Mouse (Mus musculus) intestine, embryonic 15.5 days (tissue): ENCODE results near the gene Zbtb46. TPM values are rescaled to one million over a fixed set of nuclear protein-coding genes. Genes with fewer than 3 reads are reported as not detected.

Source experiments
- ATAC-seq: fragments of 200-750 bp; cut with Nextera tagmentation; 2 replicates; pipeline ENCODE4 v1.8.0; 2017; ENCODE audit warnings: moderate TSS enrichment, moderate library complexity
- H3K27ac ChIP-seq: fragments of 300-500 bp; sonication (generic); 2 replicates; pipeline ENCODE4 v1.5.1; 2015; ENCODE audit warnings: mild to moderate bottlenecking, inconsistent platforms
- H3K27me3 ChIP-seq: fragments of 300-500 bp; sonication (generic); replicated peaks from 2 replicates; pipeline ENCODE4 v1.6.1; 2015; ENCODE audit warnings: inconsistent platforms
- H3K36me3 ChIP-seq: fragments of 300-500 bp; sonication (generic); 2 replicates; pipeline ENCODE4 v1.6.1; 2015; ENCODE audit warnings: inconsistent platforms
- H3K4me1 ChIP-seq: fragments of 300-500 bp; sonication (generic); replicated peaks from 2 replicates; pipeline ENCODE4 v1.6.1; 2015; ENCODE audit warnings: inconsistent platforms
- H3K4me2 ChIP-seq: fragments of 300-500 bp; sonication (generic); replicated peaks from 2 replicates; pipeline ENCODE4 v1.6.1; 2015; ENCODE audit warnings: mild to moderate bottlenecking, inconsistent platforms
- H3K4me3 ChIP-seq: fragments of 300-500 bp; sonication (generic); replicated peaks from 2 replicates; pipeline ENCODE4 v1.5.1; 2015; ENCODE audit warnings: inconsistent platforms
- H3K9ac ChIP-seq: fragments of 300-500 bp; sonication (generic); 2 replicates; pipeline ENCODE4 v1.6.1; 2015; ENCODE audit warnings: inconsistent platforms
- H3K9me3 ChIP-seq: fragments of 300-500 bp; sonication (generic); 2 replicates; pipeline ENCODE4 v1.6.1; 2016; ENCODE audit warnings: inconsistent platforms
- WGBS: fragments of 180-500 bp; shearing (Covaris S2); methylation state at CpG from one replicate; pipeline ENCODE4 v1.1.7; 2015; 5-methylcytosine and 5-hydroxymethylcytosine counted together
- polyA plus RNA-seq: library from polyadenylated mRNA; unstranded; fragments of >200 nt; fragmentation: Nextera tagmentation; extraction: Ambion mirVana; gene quantifications from 2 replicates; pipeline ENCODE4 v1.2.1, GENCODE M21; 2015

Zbtb46 gene
- polyA plus RNA-seq, 1 experiment from 2014 or later, result 7.4 TPM

DNA sequence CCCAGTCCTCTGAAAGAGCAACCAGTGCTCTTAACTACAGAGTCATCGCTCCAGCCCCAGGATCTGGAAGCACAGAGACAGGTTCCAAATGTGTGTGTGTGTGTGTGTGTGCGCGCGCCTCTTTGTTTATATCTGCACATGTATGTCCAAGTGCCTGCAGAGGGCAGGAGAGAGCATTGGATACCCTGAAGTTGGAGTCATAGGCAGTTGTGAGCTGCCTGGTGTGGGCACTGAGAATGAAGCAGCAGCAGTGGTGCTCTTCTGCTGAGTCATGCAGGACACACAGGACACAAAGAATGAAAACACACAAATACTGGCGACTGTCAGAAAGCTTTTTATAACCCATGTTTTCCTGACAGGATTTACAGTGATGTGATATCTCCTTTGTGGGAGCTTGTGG, 89.2 kb downstream of the Zbtb46 start:
- Histone ChIP-seq H3K27ac (no peak overlapping the region), H3K4me3 (no peak overlapping the region), H3K36me3 (peaks cover 5% of the 10 kb centered on the region; the same call in 1 of the 2 replicates), H3K9ac (no peak overlapping the region), H3K27me3 (no peaks in the 10 kb centered on the region), H3K4me2 (no peak overlapping the region), H3K9me3 (no peaks in the 10 kb centered on the region), H3K4me1 (peaks cover 7% of the 10 kb centered on the region)
- no peak for ATAC-seq
- 96% methylated on average over 5 of the region's 5 CpGs for WGBS

DNA sequence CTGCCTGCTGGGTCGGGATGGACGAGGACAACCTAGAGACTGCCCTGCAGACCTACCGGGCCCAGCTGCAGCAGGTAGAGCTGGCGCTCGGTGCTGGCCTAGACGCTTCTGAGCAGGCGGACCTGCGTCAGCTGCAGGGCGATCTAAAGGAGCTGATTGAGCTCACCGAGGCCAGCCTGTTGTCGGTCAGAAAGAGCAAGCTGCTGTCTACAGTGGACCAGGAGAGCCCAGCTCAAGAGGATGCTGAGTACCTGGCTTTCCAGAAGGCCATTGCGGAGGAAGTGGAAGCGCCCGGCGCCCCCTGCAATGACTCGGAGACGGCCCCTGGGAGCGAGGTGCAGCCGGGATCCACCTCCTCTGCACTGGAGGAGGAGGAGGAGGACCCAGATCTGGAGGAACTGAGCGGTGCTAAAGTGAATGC, 93.6 kb downstream of the Zbtb46 start:
- Histone ChIP-seq H3K4me2 (peak overlapping the region; percentile 75), H3K9me3 (no peaks in the 10 kb centered on the region), H3K36me3 (peaks cover 20% of the 10 kb centered on the region), H3K4me1 (peaks cover 14% of the 10 kb centered on the region), H3K27me3 (no peaks in the 10 kb centered on the region), H3K27ac (peak overlapping the region; percentile 90), H3K9ac (peak overlapping the region; percentile 93), H3K4me3 (peak overlapping the region; percentile 86)
- ATAC-seq, result peak; percentile 78
- WGBS, result 0% methylated on average over 20 of the region's 20 CpGs

DNA sequence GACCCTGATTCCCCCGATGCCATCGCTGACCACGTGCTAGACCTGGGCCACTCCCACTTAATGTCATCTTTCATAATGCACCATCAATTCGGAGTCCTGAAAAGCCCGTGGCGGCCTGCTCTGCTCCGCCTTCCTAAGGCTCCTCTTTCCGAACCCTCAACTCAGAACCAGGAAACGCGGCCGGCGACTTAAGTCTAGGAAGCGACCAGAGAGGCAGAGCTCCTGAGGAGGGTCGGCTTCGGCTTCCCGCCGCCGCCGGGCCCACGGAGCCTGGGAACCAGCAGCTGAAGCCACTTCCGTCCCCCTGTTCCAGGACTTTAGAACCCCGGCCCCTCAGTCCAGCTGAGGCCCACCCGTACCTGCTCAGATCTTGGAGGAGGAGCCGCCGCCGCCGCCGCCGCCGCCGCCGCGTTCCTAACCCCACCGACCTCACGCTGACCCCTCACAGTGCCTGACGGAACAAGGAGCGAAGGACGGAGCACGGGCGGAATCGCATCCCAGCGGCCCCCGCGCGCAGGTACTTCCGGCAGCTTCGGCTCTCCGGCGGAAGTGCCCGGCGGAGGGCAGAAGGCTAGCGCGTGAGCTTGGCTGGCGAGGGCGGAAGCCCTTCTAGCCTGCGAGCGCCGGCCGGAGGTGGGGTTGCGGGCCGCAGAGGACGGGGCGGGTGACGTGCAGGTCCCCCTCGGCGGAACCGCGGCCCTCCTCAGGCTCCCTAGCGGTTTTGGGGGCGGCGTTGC, 94.2 kb downstream of the Zbtb46 start, which contains the start of the genes Zgpat and Arfrp1:
Zgpat (plus strand) TSS at position 69 of the 737 bp plus-strand sequence.
Arfrp1 (minus strand) TSS at position 545 of the 737 bp plus-strand sequence.
- Histone ChIP-seq H3K4me2 (peak within 1 kb of the TSS; percentile 75), H3K9ac (peak within 1 kb of the TSS; percentile 93), H3K9me3 (no peaks in the 10 kb centered on the region), H3K36me3 (peaks cover 24% of the 10 kb centered on the region), H3K27ac (peak within 1 kb of the TSS; percentile 90), H3K4me1 (peaks cover 14% of the 10 kb centered on the region), H3K4me3 (peak within 1 kb of the TSS; percentile 86), H3K27me3 (no peaks in the 10 kb centered on the region)
- WGBS, result under 1% methylated on average over 71 of the region's 71 CpGs
- ATAC-seq, result peak; percentile 96

DNA sequence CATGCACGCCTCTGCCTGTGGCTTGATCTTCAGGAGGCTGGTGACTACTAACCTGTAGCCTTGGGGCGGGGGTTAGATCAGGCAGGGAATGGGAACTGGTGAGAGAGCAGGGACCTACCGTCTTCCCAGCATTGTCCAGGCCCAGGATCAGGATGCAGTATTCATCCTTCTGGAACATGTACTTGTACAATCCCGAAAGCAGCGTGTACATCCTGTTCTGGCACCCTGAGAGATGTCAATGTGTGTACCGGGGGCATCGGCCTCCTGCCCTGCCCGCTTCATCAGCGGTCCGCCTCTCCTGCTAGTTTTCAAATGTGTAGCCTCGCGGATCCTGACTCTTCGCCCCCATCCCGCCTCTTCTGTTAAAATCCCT, 94.8 kb downstream of the Zbtb46 start:
- ATAC-seq, result 0 out of 2 replicates have a peak, but pooled peaks have one; percentile 5
- Histone ChIP-seq H3K27me3 (no peaks in the 10 kb centered on the region), H3K4me2 (peak overlapping the region; percentile 75), H3K9ac (peak overlapping the region; percentile 93), H3K4me3 (peak overlapping the region; percentile 86), H3K27ac (peak overlapping the region; percentile 90; the same call in 1 of the 2 replicates), H3K4me1 (peaks cover 14% of the 10 kb centered on the region), H3K9me3 (no peaks in the 10 kb centered on the region), H3K36me3 (peaks cover 24% of the 10 kb centered on the region)
- 7% methylated on average over 14 of the region's 14 CpGs for WGBS

DNA sequence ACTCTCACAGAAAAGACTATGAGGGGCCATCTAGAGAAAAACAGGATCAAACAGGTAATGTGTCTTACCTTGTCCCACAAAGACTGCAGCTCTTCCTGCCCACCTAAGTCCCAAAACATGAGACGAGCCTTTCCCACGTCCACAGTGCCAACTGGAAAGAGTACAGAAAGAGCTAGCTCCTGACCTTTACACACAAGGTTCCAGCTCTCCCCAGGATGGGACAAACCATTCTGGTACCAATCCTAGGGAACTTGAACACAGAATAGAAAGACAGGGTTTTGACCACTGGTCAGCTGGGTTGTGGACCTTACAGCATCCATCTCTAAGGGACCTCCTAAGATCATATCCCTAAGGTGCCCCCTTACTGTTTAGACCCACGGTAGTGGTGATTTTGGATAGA, 95.3 kb downstream of the Zbtb46 start:
- peaks cover 24% of the 10 kb centered on the region for H3K36me3 ChIP-seq
- peak overlapping the region; percentile 93 for H3K9ac ChIP-seq
- H3K27ac ChIP-seq, result no peak overlapping the region
- peak overlapping the region; percentile 75 for H3K4me2 ChIP-seq
- WGBS, result 81% methylated on average over 3 of the region's 3 CpGs
- peak overlapping the region; percentile 86 for H3K4me3 ChIP-seq
- H3K27me3 ChIP-seq, result no peaks in the 10 kb centered on the region
- no peaks in the 10 kb centered on the region for H3K9me3 ChIP-seq
- ATAC-seq, result no peak
- peaks cover 14% of the 10 kb centered on the region for H3K4me1 ChIP-seq

DNA sequence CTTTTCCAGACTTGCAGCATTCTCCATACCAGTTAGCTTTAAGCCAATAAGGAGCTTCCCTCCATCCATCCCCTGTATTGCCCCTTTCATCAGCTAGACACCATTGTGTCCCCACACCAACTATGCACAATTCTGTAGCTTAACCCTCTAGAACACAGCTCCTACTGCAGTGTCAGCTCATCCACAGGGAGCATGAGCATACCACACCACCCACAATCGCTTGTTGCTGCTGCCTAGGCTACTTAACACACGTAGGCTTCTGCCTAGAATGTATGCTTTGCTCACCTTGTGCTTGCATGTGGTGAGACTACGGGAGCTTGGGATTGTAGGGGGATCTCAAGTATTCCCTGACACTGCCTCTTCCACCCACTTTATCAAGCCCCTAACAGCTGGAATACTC, 102.4 kb downstream of the Zbtb46 start:
- Histone ChIP-seq H3K36me3 (peaks cover 38% of the 10 kb centered on the region), H3K27me3 (no peaks in the 10 kb centered on the region), H3K4me1 (no peaks in the 10 kb centered on the region), H3K4me3 (no peak overlapping the region), H3K27ac (no peak overlapping the region), H3K9ac (no peak overlapping the region), H3K9me3 (no peaks in the 10 kb centered on the region), H3K4me2 (no peak overlapping the region)
- ATAC-seq, result no peak
- WGBS, result 84% methylated on average over 3 of the region's 3 CpGs

DNA sequence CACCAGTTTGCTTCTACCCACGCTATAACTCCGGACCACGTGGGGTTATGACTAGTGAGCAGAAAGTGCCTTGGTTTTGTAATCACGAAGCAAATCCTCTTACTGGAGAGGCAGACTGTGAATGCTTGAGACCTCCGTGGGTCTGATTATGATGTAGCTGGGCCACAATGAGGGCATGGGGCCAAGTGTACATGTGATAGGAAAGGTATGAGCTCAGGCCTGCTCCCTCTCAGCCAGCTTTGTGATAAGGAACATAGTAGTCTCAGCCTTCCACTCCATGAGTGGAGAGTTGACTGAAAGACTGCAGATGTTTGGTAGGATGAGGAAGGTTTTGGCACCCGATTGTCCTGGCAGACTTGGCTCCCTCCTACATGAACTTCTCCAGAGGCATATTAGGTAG, 116.5 kb downstream of the Zbtb46 start:
- Histone ChIP-seq H3K9me3 (no peaks in the 10 kb centered on the region), H3K4me3 (no peak overlapping the region), H3K27me3 (no peaks in the 10 kb centered on the region), H3K4me1 (no peaks in the 10 kb centered on the region), H3K36me3 (peaks cover 29% of the 10 kb centered on the region), H3K9ac (no peak overlapping the region), H3K4me2 (no peak overlapping the region), H3K27ac (no peak overlapping the region)
- ATAC-seq, result no peak
- WGBS, result 93% methylated on average over 6 of the region's 6 CpGs

DNA sequence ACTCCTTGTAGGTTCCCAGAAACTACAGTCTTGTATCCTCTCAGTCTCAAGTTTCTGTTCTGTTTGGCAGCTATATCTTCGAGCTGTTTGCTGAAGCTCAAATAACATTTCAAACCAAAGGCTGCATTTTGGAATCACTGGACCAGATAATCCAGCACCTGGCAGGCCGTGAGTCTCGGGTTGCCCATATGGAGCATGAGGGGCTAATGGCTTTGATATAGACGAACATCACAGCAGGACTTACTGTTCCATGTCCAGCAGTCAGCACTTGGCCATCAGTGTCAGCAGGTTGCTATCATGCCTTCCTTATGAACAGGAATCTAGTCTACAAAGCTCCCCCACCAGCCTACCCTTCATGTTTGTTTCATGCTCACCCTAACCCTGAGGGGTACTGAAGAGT, 118.8 kb downstream of the Zbtb46 start:
- peaks cover 29% of the 10 kb centered on the region for H3K36me3 ChIP-seq
- H3K27ac ChIP-seq, result no peak overlapping the region
- H3K4me2 ChIP-seq, result no peak overlapping the region
- no peaks in the 10 kb centered on the region for H3K27me3 ChIP-seq
- WGBS, result 91% methylated on average over 4 of the region's 4 CpGs
- ATAC-seq, result no peak
- H3K9me3 ChIP-seq, result no peaks in the 10 kb centered on the region
- H3K4me1 ChIP-seq, result no peaks in the 10 kb centered on the region
- no peak overlapping the region for H3K4me3 ChIP-seq
- no peak overlapping the region for H3K9ac ChIP-seq

Other genes with a start within 250 kb of the Zbtb46 start
- 0.05 TPM in 1 of 2 replicates, not detected in the other for gene Srms, start 246.2 kb downstream of the Zbtb46 start, polyA plus RNA-seq
- not detected in 2 replicates for gene Fndc11, start 239.4 kb downstream of the Zbtb46 start, polyA plus RNA-seq
- gene Helz2, start 217.4 kb downstream of the Zbtb46 start, polyA plus RNA-seq, result 2.2 and 2.8 TPM in 2 replicates
- 11.3 and 13.2 TPM in 2 replicates for gene Gmeb2, start 171.4 kb downstream of the Zbtb46 start, polyA plus RNA-seq
- 44.0 and 44.1 TPM in 2 replicates for gene Stmn3, start 144.9 kb downstream of the Zbtb46 start, polyA plus RNA-seq
- gene Rtel1, start 139.7 kb downstream of the Zbtb46 start, polyA plus RNA-seq, result 30.3 and 32.8 TPM in 2 replicates
- 35.7 and 36.7 TPM in 2 replicates for gene Zgpat, start 94.5 kb downstream of the Zbtb46 start, polyA plus RNA-seq
- 55.4 and 58.3 TPM in 2 replicates for gene Arfrp1, start 94.0 kb downstream of the Zbtb46 start, polyA plus RNA-seq
- 17.1 and 19.4 TPM in 2 replicates for gene Lime1, start 79.3 kb downstream of the Zbtb46 start, polyA plus RNA-seq
- gene Abhd16b, start 33.8 kb upstream of the Zbtb46 start, polyA plus RNA-seq, result 0.18 and 0.30 TPM in 2 replicates
- 133 and 140 TPM in 2 replicates for gene Tpd52l2, start 37.7 kb upstream of the Zbtb46 start, polyA plus RNA-seq
- 74.5 and 76.4 TPM in 2 replicates for gene Dnajc5, start 61.1 kb upstream of the Zbtb46 start, polyA plus RNA-seq
- gene Uckl1, start 125.5 kb upstream of the Zbtb46 start, polyA plus RNA-seq, result 57.4 and 64.7 TPM in 2 replicates
- gene Prpf6, start 132.4 kb upstream of the Zbtb46 start, polyA plus RNA-seq, result 50.5 and 51.9 TPM in 2 replicates
- gene Zfp512b, start 133.4 kb upstream of the Zbtb46 start, polyA plus RNA-seq, result 32.0 and 34.2 TPM in 2 replicates
- 22.3 and 22.7 TPM in 2 replicates for gene Samd10, start 139.8 kb upstream of the Zbtb46 start, polyA plus RNA-seq
- 1.3 and 3.1 TPM in 2 replicates for gene Gm29797, start 197.6 kb upstream of the Zbtb46 start, polyA plus RNA-seq
- gene Sox18, start 212.2 kb upstream of the Zbtb46 start, polyA plus RNA-seq, result 28.0 and 29.0 TPM in 2 replicates
- 14.9 and 15.7 TPM in 2 replicates for gene Tcea2, start 220.9 kb upstream of the Zbtb46 start, polyA plus RNA-seq
- 37.4 and 39.4 TPM in 2 replicates for gene Rgs19, start 234.6 kb upstream of the Zbtb46 start, polyA plus RNA-seq
- not detected in 2 replicates for gene Lkaaear1, start 239.0 kb upstream of the Zbtb46 start, polyA plus RNA-seq